Mouse (Mus musculus) small intestine, adult 2 months (tissue): ENCODE measurements around the gene Pdzd11.

Experiments
- CTCF ChIP-seq: fragments of 200-500 bp; IDR thresholded peaks from 2 replicates; pipeline ENCODE4 v1.5.1; 2012; ENCODE audit warnings: low read depth, mild to moderate bottlenecking, control low read depth, inconsistent platforms, low read length, moderate library complexity, mixed read lengths; ENCODE audit not compliant: insufficient replicate concordance, insufficient read length; ENCODE audit errors: extremely low read depth
- POLR2A ChIP-seq: fragments of 200-500 bp; IDR thresholded peaks from 2 replicates; pipeline ENCODE4 v1.6.1; 2012; ENCODE audit warnings: low read depth, mild to moderate bottlenecking, control low read depth, inconsistent platforms, low read length, moderate library complexity

DNA sequence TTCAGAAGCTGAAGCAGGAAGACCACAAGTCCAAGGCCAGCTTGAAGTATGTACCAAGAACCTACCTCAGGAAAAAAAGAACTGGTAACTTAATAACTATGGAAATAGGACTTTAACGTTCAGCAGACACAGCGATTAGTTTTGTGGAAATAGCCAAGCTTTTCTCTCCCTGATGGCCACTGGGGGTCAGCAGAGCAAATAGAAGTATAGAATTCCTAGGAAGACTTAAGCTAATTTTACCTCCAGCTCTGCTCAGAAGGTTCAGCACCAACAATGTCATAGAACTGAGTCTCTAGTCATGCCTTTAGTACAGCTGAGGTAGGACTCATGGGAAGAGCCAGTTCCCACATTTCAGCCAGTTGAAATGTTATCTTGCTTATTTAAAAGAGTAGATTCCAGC, 5.0 kb downstream of the Pdzd11 start:
- TF ChIP-seq CTCF (no peak), POLR2A (no peak)
